Mouse (Mus musculus): Measurements from ENCODE around the gene Kif6. TPM values are rescaled to one million over a fixed set of nuclear protein-coding genes. Genes with fewer than 3 reads are reported as not detected.

Gene Kif6
- polyA plus RNA-seq, 1 experiment from 2014 or later, result 5.2 TPM

GRCm38 (mm10) chr17:49675629-49676028 is 60.7 kb downstream of the Kif6 start:
- Histone ChIP-seq H3K9ac (ENCODE audit: low read length) (peak overlapping the region; percentile 5), H3K27ac (ENCODE audit: low read length) (peak overlapping the region; percentile 55; the same call in 1 of the 2 replicates)

GRCm38 (mm10) chr17:49681410-49681809 is 66.5 kb downstream of the Kif6 start:
- Histone ChIP-seq H3K9me3 (ENCODE audit: control insufficient read depth, low read length) (no peaks in the 10 kb centered on the region), H3K4me1 (replicated peaks; ENCODE audit: control insufficient read depth, insufficient read depth, low read length) (peaks cover 4% of the 10 kb centered on the region; the same call in 1 of the 2 replicates), H3K27ac (ENCODE audit: low read length) (no peak overlapping the region), H3K27me3 (ENCODE audit: control insufficient read depth, insufficient read depth, low read depth, low read length) (no peaks in the 10 kb centered on the region), H3K4me3 (ENCODE audit: low read length) (no peak overlapping the region), H3K9ac (ENCODE audit: low read length) (no peak overlapping the region), H3K4me2 (ENCODE audit: low read depth, low read length) (no peak overlapping the region), H3K36me3 (ENCODE audit: control insufficient read depth, insufficient read depth, low read length) (no peaks in the 10 kb centered on the region)
- ATAC-seq (ENCODE audit: low read depth), result no peak
- 60% methylated on average over 8 of the region's 8 CpGs for WGBS

More at GRCm38 (mm10) chr17:49675629-49676028, 60.7 kb downstream of the Kif6 start:
- ATAC-seq (ENCODE audit: low read depth), result peak; percentile 60; the same call in 1 of the 2 replicates
- peak overlapping the region; percentile 38 for H3K4me2 ChIP-seq (ENCODE audit: low read depth, low read length)
- no peaks in the 10 kb centered on the region for H3K27me3 ChIP-seq (ENCODE audit: control insufficient read depth, insufficient read depth, low read depth, low read length)
- WGBS, result 46% methylated on average over 4 of the region's 4 CpGs
- H3K9me3 ChIP-seq (ENCODE audit: control insufficient read depth, low read length), result peaks cover 3% of the 10 kb centered on the region; the same call in 1 of the 2 replicates
- H3K4me1 ChIP-seq (replicated peaks; ENCODE audit: control insufficient read depth, insufficient read depth, low read length), result no peaks in the 10 kb centered on the region; the same call in 1 of the 2 replicates
- peak overlapping the region; percentile 9; the same call in 1 of the 2 replicates for H3K4me3 ChIP-seq (ENCODE audit: low read length)
- H3K36me3 ChIP-seq (ENCODE audit: control insufficient read depth, insufficient read depth, low read length), result no peaks in the 10 kb centered on the region

- Histone ChIP-seq H3K36me3 (ENCODE audit: control insufficient read depth, insufficient read depth, low read length) (no peaks in the 10 kb centered on the region), H3K4me3 (ENCODE audit: low read length) (no peak overlapping the region), H3K4me1 (replicated peaks; ENCODE audit: control insufficient read depth, insufficient read depth, low read length) (peaks cover 4% of the 10 kb centered on the region; the same call in 1 of the 2 replicates), H3K9me3 (ENCODE audit: control insufficient read depth, low read length) (0 out of 2 replicates have a peak, but pooled peaks cover 2% of the 10 kb centered on the region), H3K27ac (ENCODE audit: low read length) (no peak overlapping the region), H3K27me3 (ENCODE audit: control insufficient read depth, insufficient read depth, low read depth, low read length) (no peaks in the 10 kb centered on the region), H3K9ac (ENCODE audit: low read length) (no peak overlapping the region), H3K4me2 (ENCODE audit: low read depth, low read length) (no peak overlapping the region)
- 16% methylated on average over 2 of the region's 2 CpGs for WGBS
- ATAC-seq (ENCODE audit: low read depth), result 0 out of 2 replicates have a peak, but pooled peaks have one; percentile 15
These were observed 69.2 kb downstream of the Kif6 start for GRCm38 (mm10) chr17:49684146-49684545.

- no peak overlapping the region for H3K4me2 ChIP-seq (ENCODE audit: low read depth, low read length)
- ATAC-seq (ENCODE audit: low read depth), result no peak
- no peaks in the 10 kb centered on the region for H3K27me3 ChIP-seq (ENCODE audit: control insufficient read depth, insufficient read depth, low read depth, low read length)
- H3K4me3 ChIP-seq (ENCODE audit: low read length), result no peak overlapping the region
- 40% methylated on average over 10 of the region's 10 CpGs for WGBS
- peak overlapping the region; percentile 11; the same call in 1 of the 2 replicates for H3K27ac ChIP-seq (ENCODE audit: low read length)
- no peaks in the 10 kb centered on the region for H3K36me3 ChIP-seq (ENCODE audit: control insufficient read depth, insufficient read depth, low read length)
- H3K9me3 ChIP-seq (ENCODE audit: control insufficient read depth, low read length), result 0 out of 2 replicates have a peak, but pooled peaks cover 2% of the 10 kb centered on the region
- H3K4me1 ChIP-seq (replicated peaks; ENCODE audit: control insufficient read depth, insufficient read depth, low read length), result peaks cover 9% of the 10 kb centered on the region; the same call in 1 of the 2 replicates
- no peak overlapping the region for H3K9ac ChIP-seq (ENCODE audit: low read length)
These were observed 75.9 kb downstream of the Kif6 start for GRCm38 (mm10) chr17:49690607-49691454.

GRCm38 (mm10) chr17:49691455-49691805 is 76.5 kb downstream of the Kif6 start:
- 45% methylated on average over 9 of the region's 9 CpGs for WGBS
- peak; percentile 44; the same call in 1 of the 2 replicates for ATAC-seq (ENCODE audit: low read depth)

GRCm38 (mm10) chr17:49693206-49693605 is 78.3 kb downstream of the Kif6 start:
- Histone ChIP-seq H3K9ac (ENCODE audit: low read length) (no peak overlapping the region), H3K4me1 (replicated peaks; ENCODE audit: control insufficient read depth, insufficient read depth, low read length) (peaks cover 12% of the 10 kb centered on the region; the same call in 1 of the 2 replicates), H3K27me3 (ENCODE audit: control insufficient read depth, insufficient read depth, low read depth, low read length) (no peaks in the 10 kb centered on the region), H3K27ac (ENCODE audit: low read length) (no peak overlapping the region), H3K4me2 (ENCODE audit: low read depth, low read length) (no peak overlapping the region), H3K9me3 (ENCODE audit: control insufficient read depth, low read length) (no peaks in the 10 kb centered on the region), H3K36me3 (ENCODE audit: control insufficient read depth, insufficient read depth, low read length) (no peaks in the 10 kb centered on the region), H3K4me3 (ENCODE audit: low read length) (no peak overlapping the region)
- no peak for ATAC-seq (ENCODE audit: low read depth)
- WGBS, result 80% methylated on average over 5 of the region's 5 CpGs

More at GRCm38 (mm10) chr17:49691455-49691805, 76.5 kb downstream of the Kif6 start:
- Histone ChIP-seq H3K4me1 (replicated peaks; ENCODE audit: control insufficient read depth, insufficient read depth, low read length) (peaks cover 9% of the 10 kb centered on the region; the same call in 1 of the 2 replicates), H3K9ac (ENCODE audit: low read length) (peak overlapping the region; percentile 15; the same call in 1 of the 2 replicates), H3K9me3 (ENCODE audit: control insufficient read depth, low read length) (0 out of 2 replicates have a peak, but pooled peaks cover 2% of the 10 kb centered on the region), H3K4me3 (ENCODE audit: low read length) (no peak overlapping the region), H3K27me3 (ENCODE audit: control insufficient read depth, insufficient read depth, low read depth, low read length) (no peaks in the 10 kb centered on the region), H3K4me2 (ENCODE audit: low read depth, low read length) (no peak overlapping the region), H3K36me3 (ENCODE audit: control insufficient read depth, insufficient read depth, low read length) (no peaks in the 10 kb centered on the region), H3K27ac (ENCODE audit: low read length) (peak overlapping the region; percentile 11; the same call in 1 of the 2 replicates)

- Histone ChIP-seq H3K27me3 (ENCODE audit: control insufficient read depth, insufficient read depth, low read depth, low read length) (no peaks in the 10 kb centered on the region), H3K4me2 (ENCODE audit: low read depth, low read length) (no peak overlapping the region), H3K4me3 (ENCODE audit: low read length) (no peak overlapping the region), H3K4me1 (replicated peaks; ENCODE audit: control insufficient read depth, insufficient read depth, low read length) (0 out of 2 replicates have a peak, but pooled peaks cover 2% of the 10 kb centered on the region), H3K9ac (ENCODE audit: low read length) (no peak overlapping the region), H3K27ac (ENCODE audit: low read length) (no peak overlapping the region), H3K9me3 (ENCODE audit: control insufficient read depth, low read length) (no peaks in the 10 kb centered on the region), H3K36me3 (ENCODE audit: control insufficient read depth, insufficient read depth, low read length) (no peaks in the 10 kb centered on the region)
- peak; percentile 51; the same call in 1 of the 2 replicates for ATAC-seq (ENCODE audit: low read depth)
- 49% methylated on average over 5 of the region's 5 CpGs for WGBS
These were observed 82.3 kb downstream of the Kif6 start for GRCm38 (mm10) chr17:49697220-49697619.

- no peak overlapping the region for H3K9ac ChIP-seq (ENCODE audit: low read length)
- no peaks in the 10 kb centered on the region for H3K36me3 ChIP-seq (ENCODE audit: control insufficient read depth, insufficient read depth, low read length)
- H3K4me1 ChIP-seq (replicated peaks; ENCODE audit: control insufficient read depth, insufficient read depth, low read length), result no peaks in the 10 kb centered on the region; the same call in 1 of the 2 replicates
- H3K9me3 ChIP-seq (ENCODE audit: control insufficient read depth, low read length), result no peaks in the 10 kb centered on the region
- 58% methylated on average over 12 of the region's 12 CpGs for WGBS
- H3K4me3 ChIP-seq (ENCODE audit: low read length), result no peak overlapping the region
- H3K4me2 ChIP-seq (ENCODE audit: low read depth, low read length), result no peak overlapping the region
- no peaks in the 10 kb centered on the region for H3K27me3 ChIP-seq (ENCODE audit: control insufficient read depth, insufficient read depth, low read depth, low read length)
- ATAC-seq (ENCODE audit: low read depth), result no peak
- no peak overlapping the region for H3K27ac ChIP-seq (ENCODE audit: low read length)
These were observed 88.7 kb downstream of the Kif6 start for GRCm38 (mm10) chr17:49703492-49704249.
